Mouse (Mus musculus): ENCODE measurements around the gene Emg1.
"Not testable (repeated sequence)": the region's sequence is repeated elsewhere in the genome, so short reads cannot be mapped to it uniquely, and the experiment has no call there.

Gene Emg1

DNA sequence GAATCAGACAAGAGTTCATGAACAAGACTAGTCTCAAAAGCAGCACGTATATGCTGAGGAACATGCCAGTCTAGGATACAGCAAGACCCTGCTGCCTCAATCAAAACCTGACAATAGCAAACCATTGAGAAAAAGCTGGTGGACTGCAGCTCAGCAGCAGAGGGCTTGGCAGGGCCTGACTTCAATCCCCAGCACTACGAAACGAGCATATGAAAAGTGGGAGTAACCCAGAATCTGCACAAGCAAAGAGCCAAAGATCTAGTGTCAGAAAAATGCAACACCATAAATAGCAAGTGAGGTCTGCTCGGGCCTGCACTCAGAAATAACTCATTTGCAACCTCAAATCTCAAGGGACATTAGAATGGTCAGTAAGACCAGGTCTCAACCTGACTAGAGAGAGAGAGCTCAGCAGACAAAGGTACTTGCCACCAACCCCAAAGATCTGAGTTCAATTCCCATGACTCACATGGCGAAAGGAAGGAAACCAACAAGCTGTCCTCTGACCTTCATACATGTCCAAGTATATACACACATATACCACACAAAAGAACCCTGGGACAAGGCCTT, 5.8 kb downstream of the Emg1 start:
- DNase-seq, result no peak

DNA sequence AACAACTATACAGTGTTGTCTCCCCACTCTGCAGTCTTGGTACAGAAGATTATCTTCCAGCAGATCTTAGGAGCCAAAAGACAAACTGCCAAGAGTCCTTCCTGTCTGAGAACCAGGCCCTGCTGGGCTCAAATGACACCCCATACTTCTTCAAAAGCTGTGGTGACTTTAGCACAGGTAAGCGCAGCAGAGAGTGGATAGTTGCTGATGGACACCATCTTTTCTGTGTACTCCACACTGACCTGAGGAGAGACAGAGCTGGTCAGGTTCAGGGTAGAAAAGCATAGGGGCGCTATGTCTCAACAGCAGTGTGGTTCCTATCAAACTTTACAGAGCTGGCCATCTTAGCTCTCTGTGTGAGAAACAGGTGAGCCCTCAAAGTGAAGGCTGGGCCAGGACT, 7.6 kb downstream of the Emg1 start:
- no peak for DNase-seq

DNA sequence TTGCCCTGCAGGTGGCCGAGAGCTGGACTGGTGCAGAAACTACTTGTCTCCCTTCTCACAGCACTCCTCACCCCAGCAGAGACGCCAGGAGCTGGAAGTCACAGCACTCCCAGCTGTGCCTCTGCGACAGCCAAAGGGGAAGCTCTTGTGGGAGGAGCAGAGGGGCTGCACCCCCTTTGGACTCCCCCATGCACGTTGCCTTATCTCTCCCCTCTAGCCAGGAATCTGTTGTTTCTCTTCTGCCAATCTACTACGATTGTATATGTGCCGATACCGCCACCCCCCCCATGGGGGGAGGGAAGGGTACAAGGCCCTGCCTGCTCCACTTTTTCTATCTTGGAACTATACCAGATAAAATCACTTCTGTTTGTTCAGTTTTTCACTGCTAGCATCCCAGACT, 8.2 kb downstream of the Emg1 start:
- DNase-seq, result no peak

DNA sequence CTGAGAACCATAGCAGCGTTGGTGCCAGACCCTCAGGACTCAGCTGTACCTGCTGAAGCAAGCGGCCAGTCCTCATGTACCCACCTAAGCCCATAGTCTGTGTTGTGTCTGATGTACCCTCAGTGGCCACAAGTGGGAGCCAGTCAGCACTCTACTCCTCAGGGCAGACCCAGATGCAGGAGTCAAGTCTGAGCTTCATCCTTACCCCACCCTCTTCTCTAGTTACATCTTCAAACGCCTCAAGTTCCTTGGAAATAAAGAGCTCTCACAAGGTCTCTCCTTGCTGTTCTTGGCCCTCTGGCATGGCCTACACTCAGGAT, 9.2 kb downstream of the Emg1 start:
- DNase-seq, result peak; percentile 66

DNA sequence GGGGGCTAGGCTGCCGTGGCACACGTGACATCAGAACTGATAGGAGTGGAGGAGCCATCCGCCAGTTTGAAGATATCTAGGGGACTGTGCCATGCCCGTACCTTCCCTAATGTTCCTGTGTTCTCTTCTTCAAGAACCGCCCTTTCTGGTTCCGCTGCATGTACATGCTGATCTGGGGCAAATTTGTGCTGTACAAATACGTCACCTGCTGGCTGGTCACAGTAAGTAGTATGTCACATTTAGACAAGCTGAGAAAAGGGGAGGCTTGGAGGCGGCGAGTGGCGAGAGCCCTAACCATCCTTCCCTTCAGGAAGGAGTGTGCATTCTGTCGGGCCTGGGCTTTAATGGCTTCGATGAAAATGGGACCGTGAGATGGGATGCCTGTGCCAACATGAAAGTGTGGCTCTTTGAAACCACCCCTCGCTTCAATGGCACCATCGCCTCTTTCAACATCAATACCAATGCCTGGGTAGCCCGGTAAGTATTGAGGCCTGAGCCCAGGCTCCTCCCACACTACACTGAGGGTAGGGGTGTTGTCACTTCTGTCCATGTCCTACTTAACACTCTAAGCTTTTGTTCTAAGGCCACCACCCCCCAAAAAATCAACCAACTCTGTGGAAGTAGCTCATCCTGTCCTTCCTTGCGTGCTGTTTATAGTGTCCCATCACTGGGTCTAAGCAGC, 9.7 kb downstream of the Emg1 start:
- no peak for DNase-seq

DNA sequence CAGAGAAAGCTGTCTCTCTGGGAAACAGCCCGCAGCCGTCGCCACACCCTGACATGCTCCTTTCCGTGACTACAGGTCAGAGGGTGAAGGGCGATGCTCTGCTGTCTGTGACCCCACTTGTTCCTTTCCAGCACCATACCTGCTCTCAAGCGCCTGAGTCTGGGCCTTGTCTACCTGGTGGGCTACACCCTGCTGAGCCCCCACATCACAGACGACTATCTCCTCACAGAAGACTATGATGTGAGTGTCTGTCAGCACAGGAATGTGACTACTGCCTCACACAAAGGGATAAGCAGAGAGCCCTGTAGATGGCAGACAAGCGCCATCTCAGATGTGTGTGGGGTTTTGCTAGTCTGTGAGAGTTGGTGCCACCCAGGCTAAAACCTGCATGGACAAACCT, 10.6 kb downstream of the Emg1 start:
- DNase-seq, result no peak

DNA sequence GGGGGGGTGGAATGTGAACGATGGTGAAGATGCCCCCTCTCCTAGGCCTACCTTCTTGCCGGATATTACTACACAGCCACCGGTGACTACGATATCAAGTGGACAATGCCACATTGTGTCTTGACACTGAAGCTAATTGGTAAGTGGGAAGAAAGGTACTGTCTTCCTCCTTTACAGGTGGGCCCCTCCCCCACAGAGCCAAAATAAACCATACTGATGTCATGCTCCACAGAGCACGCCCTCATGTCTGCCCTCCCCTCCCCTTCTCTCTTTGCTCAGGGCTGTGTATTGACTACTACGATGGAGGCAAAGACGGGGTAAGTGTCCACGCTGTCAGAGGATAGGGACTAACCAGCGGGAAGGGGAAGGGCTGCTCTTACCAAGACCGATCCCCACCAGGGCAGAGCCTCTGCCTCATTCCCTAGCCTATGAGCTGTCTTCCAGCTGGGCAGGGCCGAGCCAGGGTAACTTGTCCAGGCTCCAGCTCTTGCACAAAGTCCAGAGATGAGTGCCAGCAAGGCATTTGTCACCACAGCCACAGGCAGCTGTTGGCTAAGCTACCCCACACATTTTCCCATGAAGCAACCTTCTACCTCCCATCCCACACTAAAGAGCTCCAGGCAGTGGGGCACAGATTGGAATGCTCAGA, 11.9 kb downstream of the Emg1 start:
- peak; percentile 56 for DNase-seq

DNA sequence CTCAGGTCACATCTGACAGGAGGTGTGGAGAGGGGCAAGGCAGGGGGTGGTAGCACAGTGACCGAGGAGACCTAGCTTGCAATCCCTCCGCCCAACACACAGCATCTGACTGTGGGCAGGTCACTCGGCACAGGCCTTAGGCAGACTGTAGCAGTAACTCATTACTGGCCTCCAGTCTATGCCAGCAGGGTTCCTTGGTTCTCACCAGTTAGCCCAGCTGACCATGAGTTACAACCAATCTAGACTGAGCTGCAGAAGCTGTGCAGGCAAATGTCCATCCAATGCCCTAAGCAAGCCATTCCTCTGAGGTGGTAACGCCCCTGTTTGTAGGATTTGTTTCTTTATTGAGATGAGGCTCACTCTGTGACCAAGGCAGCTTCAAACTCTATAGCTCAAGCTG, 12.6 kb downstream of the Emg1 start:
- peak; percentile 57 for DNase-seq

DNA sequence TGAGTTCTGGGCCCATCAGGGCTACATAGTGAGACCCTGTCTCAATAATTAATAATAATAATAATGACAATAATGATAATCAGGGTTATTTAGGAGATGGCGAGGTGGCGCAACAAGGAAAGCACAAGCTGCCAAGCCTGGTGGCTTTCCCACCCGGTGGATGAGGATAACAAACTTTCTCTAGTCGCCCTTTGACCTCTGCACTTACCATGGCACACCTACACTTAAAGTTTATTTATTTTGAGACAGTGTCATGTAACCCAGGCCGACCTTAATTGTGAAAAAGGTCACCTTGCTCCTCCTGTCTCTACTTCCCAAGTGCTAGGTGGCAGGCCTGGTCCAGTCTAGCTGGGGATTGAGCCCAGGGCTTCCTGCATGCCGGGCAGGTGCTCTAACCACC, 13.2 kb downstream of the Emg1 start:
- DNase-seq, result no peak

DNA sequence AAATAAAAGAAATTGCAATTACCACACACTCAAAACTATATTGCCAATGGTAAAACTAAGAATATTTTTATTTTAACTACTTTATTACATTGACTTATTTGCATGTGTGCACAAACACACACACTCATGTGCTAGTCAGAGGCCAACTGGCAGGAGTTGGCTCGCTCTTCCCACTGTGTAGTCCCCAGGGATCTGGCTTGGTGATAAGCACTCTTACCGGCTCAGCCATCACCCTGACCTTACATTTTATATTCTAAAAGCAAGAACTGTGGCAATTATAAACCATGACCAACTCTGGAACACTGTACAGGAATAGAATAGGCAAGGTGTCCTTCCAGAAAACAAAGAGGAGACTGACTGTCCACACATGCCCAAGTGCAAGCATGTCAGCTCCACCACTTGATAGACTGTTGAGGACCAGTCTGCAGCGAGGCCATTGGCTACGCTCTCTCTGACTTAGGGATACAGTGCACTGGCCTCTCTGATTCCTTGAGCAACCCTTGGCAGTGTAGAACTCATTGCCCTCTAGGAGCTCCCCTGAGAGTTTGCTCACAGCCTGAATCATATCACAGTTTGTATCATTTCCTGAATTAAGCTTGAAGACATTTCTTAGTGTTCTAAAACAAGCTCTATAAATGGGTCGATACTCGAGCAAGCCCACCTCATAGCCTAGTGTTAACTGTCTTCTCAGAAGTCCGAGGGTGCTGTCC, 15.4 kb downstream of the Emg1 start:
- DNase-seq, result no peak

DNA sequence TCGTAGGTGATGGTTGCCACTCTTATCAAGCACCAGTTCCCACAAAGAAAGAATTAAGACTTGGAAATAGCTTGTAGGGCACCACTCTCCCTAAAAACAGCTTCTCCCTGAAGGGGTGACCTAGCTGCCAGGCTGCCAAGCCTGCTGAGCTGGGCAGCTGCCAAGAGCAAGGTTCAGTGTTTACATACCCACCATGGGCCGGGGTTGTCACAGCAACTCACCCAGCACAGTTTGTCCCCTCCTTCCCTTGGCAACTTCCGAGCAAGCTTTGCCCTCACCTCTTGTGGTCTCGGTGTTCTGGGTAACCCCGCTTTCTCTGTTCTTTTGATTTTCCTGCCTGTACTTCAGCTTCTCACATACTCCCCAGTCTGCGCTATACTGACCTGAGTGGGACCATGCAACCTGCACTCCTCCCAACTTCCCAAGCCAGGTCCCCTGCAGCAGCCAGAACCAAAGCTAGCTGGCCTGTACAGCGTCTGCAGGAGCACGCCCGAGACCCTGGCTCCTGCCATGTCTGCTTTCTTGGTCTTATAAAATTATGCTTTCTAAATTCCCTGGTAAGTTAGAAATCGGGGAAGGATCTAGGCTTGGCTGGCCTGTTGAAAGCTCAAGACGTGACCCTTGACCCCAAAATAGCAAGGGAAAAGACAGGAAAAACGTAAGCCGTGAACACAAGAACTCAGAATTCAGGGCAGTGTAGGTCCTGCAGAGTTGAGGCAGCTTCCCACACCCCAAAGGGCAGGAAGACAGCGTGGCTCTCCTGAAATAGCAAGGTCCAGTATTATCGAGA, 17.6 kb downstream of the Emg1 start:
- DNase-seq, result peak; percentile 76

DNA sequence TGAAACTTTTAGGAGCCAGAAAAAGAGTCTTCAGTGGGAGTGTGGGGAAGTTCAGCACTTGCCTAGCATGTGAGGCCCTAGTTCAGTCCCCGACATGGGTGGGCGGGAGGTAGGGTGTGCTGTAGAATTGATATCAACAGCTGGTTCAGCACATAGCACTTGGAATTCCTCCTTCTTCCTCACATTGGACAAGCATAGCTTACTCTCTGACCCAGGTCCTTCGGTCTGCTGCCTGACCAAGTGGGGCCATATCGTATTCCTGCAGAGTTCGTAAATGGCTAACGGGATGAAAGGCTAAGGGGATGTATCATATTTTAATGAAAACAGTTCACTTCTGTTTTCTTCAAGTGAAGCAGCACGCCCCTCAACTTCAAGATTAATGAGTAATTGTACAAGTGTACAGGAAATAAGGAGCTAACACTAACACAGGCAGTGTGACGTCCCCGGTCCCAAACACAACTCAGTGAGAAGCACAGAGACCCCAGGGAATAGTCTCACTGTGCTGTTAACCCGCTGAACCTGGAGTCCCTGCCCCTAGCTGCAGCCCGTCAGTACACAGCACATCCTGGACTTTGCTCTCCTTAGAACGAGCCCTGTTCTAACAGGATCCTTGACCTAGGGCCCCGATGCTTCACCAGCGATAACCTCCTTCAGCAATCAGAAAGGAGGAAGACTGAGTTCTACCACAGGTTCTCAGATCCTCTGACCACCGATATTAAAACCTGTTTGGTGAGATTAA, 18.6 kb downstream of the Emg1 start:
- no peak for DNase-seq

DNA sequence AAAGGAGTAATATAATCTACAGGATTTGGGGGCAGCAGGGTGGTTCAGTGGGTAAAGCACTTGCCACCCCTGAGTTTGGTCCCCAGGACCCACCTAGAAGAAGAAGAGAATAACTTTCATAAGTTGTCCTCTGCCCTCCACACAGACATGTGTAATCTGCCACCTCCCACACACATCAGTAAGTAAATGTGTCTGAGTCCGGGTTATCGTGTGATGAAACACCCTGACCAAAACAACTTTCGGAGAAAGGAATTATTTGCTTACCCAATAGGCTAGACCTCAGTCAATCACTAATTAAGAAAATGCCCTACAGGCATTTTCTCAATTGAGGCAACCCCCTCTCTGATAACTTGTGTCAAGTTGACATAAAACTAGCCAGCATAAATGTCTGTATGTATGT, 21.5 kb downstream of the Emg1 start:
- no peak for DNase-seq

DNA sequence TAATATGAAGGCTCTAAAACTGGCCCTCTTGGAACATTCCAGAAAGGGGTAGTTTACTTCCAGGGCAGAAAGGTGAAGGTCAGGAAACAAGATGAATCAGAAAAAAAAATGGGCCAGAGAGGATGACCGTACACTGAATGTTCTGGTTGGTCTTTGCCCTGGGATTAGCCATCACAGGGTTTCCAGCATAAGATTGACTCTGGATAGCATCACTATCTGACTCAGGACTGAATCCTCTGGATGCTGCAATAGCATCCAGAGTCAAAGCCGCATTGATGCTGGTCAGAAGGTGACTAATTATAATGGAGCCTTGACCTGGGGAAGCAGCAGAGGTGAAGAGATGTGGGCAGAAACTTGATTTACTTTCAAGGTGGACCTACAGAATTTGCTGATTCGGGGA, 23.0 kb downstream of the Emg1 start:
- DNase-seq, result no peak

DNA sequence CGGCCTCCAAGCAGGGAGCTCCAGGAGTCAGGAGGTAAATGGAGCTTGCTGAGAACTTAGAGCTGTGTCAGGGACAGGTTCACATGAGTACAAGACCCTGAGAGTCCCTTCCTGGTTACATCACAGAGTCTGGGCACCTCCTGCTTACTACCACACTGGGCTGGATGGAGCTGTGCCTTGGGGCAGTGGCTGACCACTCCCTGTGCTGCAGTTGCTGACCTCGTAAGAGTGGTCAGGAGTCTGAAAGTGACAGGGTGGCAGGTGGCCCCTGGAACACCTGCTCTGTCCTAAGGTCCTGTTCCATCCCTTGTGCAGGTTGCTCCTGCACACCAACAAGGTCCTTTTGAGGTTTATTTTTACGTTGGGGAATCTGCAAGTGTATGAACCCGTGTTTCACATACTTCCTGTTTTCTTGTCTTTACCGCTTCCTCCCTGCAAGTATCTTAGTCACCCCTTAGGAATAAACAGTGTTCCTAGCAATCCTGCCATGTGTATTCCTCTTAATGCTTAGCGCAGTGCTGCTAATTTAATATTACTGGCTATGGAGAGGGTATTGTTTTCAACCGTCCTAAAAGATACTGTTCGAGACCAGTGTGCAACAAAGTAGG, 23.7 kb downstream of the Emg1 start:
- no peak for DNase-seq

DNA sequence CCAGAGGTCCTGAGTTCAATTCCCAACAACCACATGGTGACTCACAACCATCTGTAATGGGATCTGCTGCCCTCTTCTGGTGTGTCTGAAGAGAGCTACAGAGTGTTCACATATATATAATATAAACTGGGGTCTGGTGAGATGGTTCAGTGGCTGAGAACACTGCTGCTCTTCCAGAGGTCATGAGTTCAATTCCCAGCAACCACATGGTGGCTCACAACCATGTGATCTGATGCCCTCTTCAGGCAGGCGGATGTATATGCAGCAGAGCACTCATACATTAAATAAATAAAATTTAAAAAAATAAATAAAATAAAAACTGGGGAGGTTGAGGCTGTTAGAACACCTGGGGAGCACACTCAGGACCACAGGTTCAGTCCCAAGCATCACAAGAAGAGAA, 25.3 kb downstream of the Emg1 start:
- DNase-seq, result not testable (repeated sequence)

DNA sequence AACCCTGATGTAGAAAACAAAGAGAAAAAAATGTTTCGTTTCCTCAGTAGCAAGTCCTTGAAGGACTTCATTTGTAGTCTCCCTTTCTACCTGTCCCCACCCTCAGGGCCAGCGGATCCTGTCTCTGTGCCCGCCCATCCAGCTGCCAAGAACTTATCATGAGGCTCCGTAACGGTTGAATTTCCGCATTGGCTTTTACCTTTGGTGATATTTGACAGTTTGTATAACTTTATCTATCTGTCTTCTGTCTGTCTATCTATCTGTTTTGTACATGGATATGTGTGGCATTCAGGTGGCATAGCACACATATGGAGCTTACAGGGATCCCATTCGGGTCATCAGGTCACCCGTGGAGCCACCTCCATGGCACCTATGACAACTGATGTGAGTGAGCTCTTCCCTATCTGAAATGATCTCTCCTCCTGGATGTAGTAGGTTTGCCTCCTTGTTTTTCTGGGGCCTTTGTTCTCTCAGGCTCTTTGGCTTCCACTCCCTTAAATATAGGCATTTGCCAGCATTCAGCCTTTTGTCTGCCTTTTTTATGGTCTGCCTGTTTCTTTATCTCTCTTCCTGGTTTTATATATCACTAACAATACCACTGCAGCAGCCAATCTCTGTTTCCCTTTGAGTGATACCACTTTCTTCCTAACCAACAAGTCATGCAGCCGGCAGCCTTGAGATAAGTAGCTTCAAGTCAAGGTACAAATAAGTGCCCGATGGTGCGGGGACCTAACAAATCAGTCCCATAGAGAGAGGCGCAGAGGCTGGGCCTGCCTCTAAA, 26.2 kb downstream of the Emg1 start:
- no peak for DNase-seq

DNA sequence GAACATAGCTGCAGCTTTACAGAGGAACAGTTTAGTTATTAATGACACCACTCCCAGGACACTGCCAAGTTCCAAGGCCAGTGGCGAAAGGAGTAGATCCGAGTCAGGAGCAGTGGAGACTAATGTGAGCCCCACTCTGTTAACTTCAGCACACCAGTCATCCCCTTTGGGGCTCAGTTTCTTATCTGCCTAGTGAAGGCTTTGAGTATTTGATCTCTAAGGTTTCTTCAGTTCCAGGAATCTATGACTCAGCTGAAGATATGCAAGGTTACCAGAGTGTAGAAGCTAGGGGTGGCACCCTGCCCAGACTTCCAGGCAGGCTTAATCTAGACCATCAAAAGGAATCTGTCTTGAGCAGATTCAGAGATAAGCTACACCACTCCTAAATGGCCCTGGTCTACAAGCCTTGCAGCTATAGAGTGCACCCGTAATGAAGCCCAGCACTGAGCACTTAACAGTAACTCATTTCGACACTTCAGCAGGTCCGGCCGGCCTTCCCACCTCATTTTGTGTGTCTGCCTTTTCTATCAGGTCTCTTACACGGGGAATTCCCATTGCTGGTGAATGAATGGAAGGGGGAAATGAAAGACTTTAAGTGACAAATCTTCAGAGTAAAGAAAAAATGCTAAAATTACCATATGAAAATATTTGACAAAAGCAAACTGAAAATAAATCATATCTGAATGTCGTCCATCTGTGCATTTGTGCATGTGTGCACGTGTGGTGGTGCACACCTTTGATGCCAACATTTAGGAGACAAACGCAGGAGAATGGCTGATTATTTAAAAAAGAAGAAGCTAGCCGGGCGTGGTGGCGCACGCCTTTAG, 28.2 kb downstream of the Emg1 start:
- no peak for DNase-seq

DNA sequence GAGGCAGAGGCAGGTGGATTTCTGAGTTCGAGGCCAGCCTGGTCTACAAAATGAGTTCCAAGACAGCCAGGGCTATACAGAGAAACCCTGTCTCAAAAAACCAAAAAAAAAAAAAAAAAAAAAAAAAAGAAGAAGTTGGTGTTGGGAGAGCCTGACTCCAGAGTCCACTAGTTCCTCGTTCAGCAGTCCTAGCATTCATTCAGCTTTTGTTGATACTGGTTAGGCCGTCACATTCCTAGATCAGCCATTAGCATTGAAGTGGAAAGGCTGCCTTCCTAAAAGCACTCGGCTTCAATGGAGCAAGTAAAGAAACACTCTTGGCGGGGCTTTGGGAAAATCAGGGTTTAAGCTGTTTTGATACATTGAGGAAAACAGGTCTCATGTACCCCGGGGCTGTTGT, 29.7 kb downstream of the Emg1 start:
- DNase-seq, result not testable (repeated sequence)

DNA sequence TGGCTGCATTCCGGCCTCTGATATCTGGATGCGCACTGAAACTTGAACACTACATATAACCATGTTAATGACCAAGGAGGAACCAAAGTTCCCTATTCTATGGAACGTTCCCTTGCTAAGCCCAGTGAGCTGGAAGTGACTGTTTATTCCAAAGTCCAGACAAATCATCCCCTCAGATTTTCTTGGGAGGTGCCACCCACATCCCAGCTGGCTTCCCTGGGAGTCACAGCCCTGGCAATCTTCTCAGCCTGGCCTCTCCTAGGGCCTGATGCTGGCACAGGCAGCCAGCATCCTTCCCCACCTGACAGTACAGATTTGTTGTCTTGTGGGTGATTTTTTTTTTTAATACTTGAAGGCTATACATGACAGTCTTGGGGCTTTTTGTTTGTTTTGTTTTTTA, 32.5 kb downstream of the Emg1 start:
- DNase-seq, result no peak
